Mouse (Mus musculus): ENCODE measurements around the gene Nudt7. TPM values are rescaled to one million over a fixed set of nuclear protein-coding genes. Genes with fewer than 3 reads are reported as not detected.

Nudt7 gene
- 7.3 and 7.8 TPM in 2 replicates for polyA plus RNA-seq (2016; fragmentation: Nextera tagmentation; extraction: Ambion mirVana)

- Histone ChIP-seq H3K27ac (0 out of 2 replicates have a peak within 1 kb of the TSS, but pooled peaks have one; percentile 36), H3K4me1 (peaks cover 15% of the 10 kb centered on the region), H3K9me3 (no peaks in the 10 kb centered on the region), H3K9ac (peak within 1 kb of the TSS; percentile 68), H3K36me3 (replicated peaks) (no peaks in the 10 kb centered on the region), H3K27me3 (no peaks in the 10 kb centered on the region), H3K4me2 (peak within 1 kb of the TSS; percentile 79), H3K4me3 (replicated peaks) (peak within 1 kb of the TSS; percentile 48)
- 5% methylated on average over 23 of the region's 23 CpGs for WGBS
- ATAC-seq (ENCODE audit: low FRiP score), result peak; percentile 91
Measured at GRCm38 (mm10) chr8:114133510-114134362, at the start of gene Nudt7. Gene Nudt7 (plus strand): TSS chr8:114133557.

- Histone ChIP-seq H3K27ac (no peak overlapping the region), H3K4me1 (0 out of 2 replicates have a peak, but pooled peaks cover 3% of the 10 kb centered on the region), H3K36me3 (replicated peaks) (no peaks in the 10 kb centered on the region), H3K27me3 (no peaks in the 10 kb centered on the region), H3K4me2 (no peak overlapping the region), H3K9me3 (no peaks in the 10 kb centered on the region), H3K4me3 (replicated peaks) (no peak overlapping the region), H3K9ac (no peak overlapping the region)
- WGBS, result 92% methylated on average over 4 of the region's 4 CpGs
- no peak for ATAC-seq (ENCODE audit: low FRiP score)
Measured at GRCm38 (mm10) chr8:114087932-114088331, 45.4 kb upstream of the Nudt7 start.

- no peaks in the 10 kb centered on the region for H3K36me3 ChIP-seq (replicated peaks)
- no peak overlapping the region for H3K9ac ChIP-seq
- ATAC-seq (ENCODE audit: low FRiP score), result no peak
- H3K9me3 ChIP-seq, result no peaks in the 10 kb centered on the region
- no peak overlapping the region for H3K4me2 ChIP-seq
- H3K27me3 ChIP-seq, result no peaks in the 10 kb centered on the region
- no peak overlapping the region for H3K4me3 ChIP-seq (replicated peaks)
- 0 out of 2 replicates have a peak, but pooled peaks cover 3% of the 10 kb centered on the region for H3K4me1 ChIP-seq
- no peak overlapping the region for H3K27ac ChIP-seq
- 88% methylated on average over 4 of the region's 4 CpGs for WGBS
Measured at GRCm38 (mm10) chr8:114090736-114091135, 42.6 kb upstream of the Nudt7 start.

- H3K36me3 ChIP-seq (replicated peaks), result no peaks in the 10 kb centered on the region
- H3K27ac ChIP-seq, result no peak overlapping the region
- no peak overlapping the region for H3K4me3 ChIP-seq (replicated peaks)
- no peaks in the 10 kb centered on the region for H3K4me1 ChIP-seq
- H3K9ac ChIP-seq, result no peak overlapping the region
- no peak for ATAC-seq (ENCODE audit: low FRiP score)
- H3K9me3 ChIP-seq, result no peaks in the 10 kb centered on the region
- H3K4me2 ChIP-seq, result no peak overlapping the region
- WGBS, result 92% methylated on average over 3 of the region's 3 CpGs
- no peaks in the 10 kb centered on the region for H3K27me3 ChIP-seq
Measured at GRCm38 (mm10) chr8:114093321-114093720, 40.0 kb upstream of the Nudt7 start.

- Histone ChIP-seq H3K9me3 (no peaks in the 10 kb centered on the region), H3K9ac (no peak overlapping the region), H3K27me3 (no peaks in the 10 kb centered on the region), H3K4me1 (no peaks in the 10 kb centered on the region), H3K27ac (no peak overlapping the region), H3K36me3 (replicated peaks) (no peaks in the 10 kb centered on the region), H3K4me2 (no peak overlapping the region), H3K4me3 (replicated peaks) (no peak overlapping the region)
- WGBS, result 87% methylated on average over 4 of the region's 4 CpGs
- ATAC-seq (ENCODE audit: low FRiP score), result no peak
Measured at GRCm38 (mm10) chr8:114094526-114094925, 38.8 kb upstream of the Nudt7 start.

GRCm38 (mm10) chr8:114100561-114101206 lies 32.7 kb upstream of the Nudt7 start:
- no peak overlapping the region for H3K4me2 ChIP-seq
- peak; percentile 14; the same call in 1 of the 2 replicates for ATAC-seq (ENCODE audit: low FRiP score)
- WGBS, result 67% methylated on average over 14 of the region's 14 CpGs
- H3K9me3 ChIP-seq, result no peaks in the 10 kb centered on the region
- H3K27ac ChIP-seq, result no peak overlapping the region
- no peak overlapping the region for H3K9ac ChIP-seq
- no peak overlapping the region for H3K4me3 ChIP-seq (replicated peaks)
- no peaks in the 10 kb centered on the region for H3K27me3 ChIP-seq
- H3K36me3 ChIP-seq (replicated peaks), result no peaks in the 10 kb centered on the region
- H3K4me1 ChIP-seq, result peaks cover 4% of the 10 kb centered on the region; the same call in 1 of the 2 replicates

- Histone ChIP-seq H3K36me3 (replicated peaks) (no peaks in the 10 kb centered on the region), H3K9ac (no peak overlapping the region), H3K27ac (no peak overlapping the region), H3K4me3 (replicated peaks) (no peak overlapping the region), H3K27me3 (no peaks in the 10 kb centered on the region; the same call in 1 of the 2 replicates), H3K4me2 (no peak overlapping the region), H3K4me1 (peaks cover 4% of the 10 kb centered on the region; the same call in 1 of the 2 replicates), H3K9me3 (no peaks in the 10 kb centered on the region)
- 86% methylated on average over 7 of the region's 7 CpGs for WGBS
- ATAC-seq (ENCODE audit: low FRiP score), result no peak
Measured at GRCm38 (mm10) chr8:114103401-114103800, 30.0 kb upstream of the Nudt7 start.

GRCm38 (mm10) chr8:114105971-114106370 lies 27.4 kb upstream of the Nudt7 start:
- ATAC-seq (ENCODE audit: low FRiP score), result no peak
- 92% methylated on average over 5 of the region's 5 CpGs for WGBS

GRCm38 (mm10) chr8:114109365-114110140 lies 23.8 kb upstream of the Nudt7 start:
- H3K9ac ChIP-seq, result no peak overlapping the region
- no peak overlapping the region for H3K4me2 ChIP-seq
- H3K36me3 ChIP-seq (replicated peaks), result no peaks in the 10 kb centered on the region
- H3K4me1 ChIP-seq, result peaks cover 5% of the 10 kb centered on the region; the same call in 1 of the 2 replicates
- peak; percentile 68; the same call in 1 of the 2 replicates for ATAC-seq (ENCODE audit: low FRiP score)
- H3K27ac ChIP-seq, result no peak overlapping the region
- H3K27me3 ChIP-seq, result peaks cover 2% of the 10 kb centered on the region; the same call in 1 of the 2 replicates
- 73% methylated on average over 20 of the region's 20 CpGs for WGBS
- H3K4me3 ChIP-seq (replicated peaks), result no peak overlapping the region
- no peaks in the 10 kb centered on the region for H3K9me3 ChIP-seq

More at GRCm38 (mm10) chr8:114105971-114106370, 27.4 kb upstream of the Nudt7 start:
- H3K4me2 ChIP-seq, result no peak overlapping the region
- no peaks in the 10 kb centered on the region for H3K9me3 ChIP-seq
- H3K9ac ChIP-seq, result no peak overlapping the region
- H3K27me3 ChIP-seq, result no peaks in the 10 kb centered on the region; the same call in 1 of the 2 replicates
- H3K4me3 ChIP-seq (replicated peaks), result no peak overlapping the region
- no peaks in the 10 kb centered on the region for H3K36me3 ChIP-seq (replicated peaks)
- H3K4me1 ChIP-seq, result peaks cover 5% of the 10 kb centered on the region; the same call in 1 of the 2 replicates
- no peak overlapping the region for H3K27ac ChIP-seq

GRCm38 (mm10) chr8:114115076-114115475 lies 18.3 kb upstream of the Nudt7 start:
- Histone ChIP-seq H3K9me3 (no peaks in the 10 kb centered on the region), H3K36me3 (replicated peaks) (no peaks in the 10 kb centered on the region), H3K4me1 (peaks cover 21% of the 10 kb centered on the region), H3K27ac (peak overlapping the region; percentile 72; the same call in 1 of the 2 replicates), H3K4me3 (replicated peaks) (no peak overlapping the region), H3K27me3 (peaks cover 2% of the 10 kb centered on the region; the same call in 1 of the 2 replicates), H3K4me2 (no peak overlapping the region), H3K9ac (no peak overlapping the region)
- WGBS, result 24% methylated on average over 1 of the region's 1 CpGs
- ATAC-seq (ENCODE audit: low FRiP score), result no peak

GRCm38 (mm10) chr8:114116049-114116448 lies 17.3 kb upstream of the Nudt7 start:
- peaks cover 2% of the 10 kb centered on the region; the same call in 1 of the 2 replicates for H3K27me3 ChIP-seq
- ATAC-seq (ENCODE audit: low FRiP score), result peak; percentile 82
- H3K4me1 ChIP-seq, result peaks cover 21% of the 10 kb centered on the region
- H3K27ac ChIP-seq, result peak overlapping the region; percentile 72
- peak overlapping the region; percentile 21 for H3K4me2 ChIP-seq
- H3K4me3 ChIP-seq (replicated peaks), result no peak overlapping the region
- no peaks in the 10 kb centered on the region for H3K36me3 ChIP-seq (replicated peaks)
- H3K9ac ChIP-seq, result no peak overlapping the region
- H3K9me3 ChIP-seq, result no peaks in the 10 kb centered on the region
- WGBS, result 2% methylated on average over 2 of the region's 2 CpGs

GRCm38 (mm10) chr8:114117439-114117838 lies 15.9 kb upstream of the Nudt7 start:
- Histone ChIP-seq H3K9ac (no peak overlapping the region), H3K4me2 (no peak overlapping the region), H3K4me1 (peaks cover 21% of the 10 kb centered on the region), H3K9me3 (no peaks in the 10 kb centered on the region), H3K27me3 (no peaks in the 10 kb centered on the region; the same call in 1 of the 2 replicates), H3K27ac (no peak overlapping the region), H3K4me3 (replicated peaks) (no peak overlapping the region), H3K36me3 (replicated peaks) (no peaks in the 10 kb centered on the region)
- no peak for ATAC-seq (ENCODE audit: low FRiP score)
